Mouse (Mus musculus) hindbrain, embryonic 11.5 days (tissue): Measurements from ENCODE around the gene Sbno2. TPM values are rescaled to one million over a fixed set of nuclear protein-coding genes. Genes with fewer than 3 reads are reported as not detected.
A peak's percentile ranks its signal among the peaks of the same experiment; 100 is the strongest.

ENCODE experiments used
- ATAC-seq: fragments of 200-750 bp; cut with Nextera tagmentation; 2 replicates; pipeline ENCODE4 v1.8.0; 2017; ENCODE audit warnings: mild to moderate bottlenecking, moderate TSS enrichment, moderate library complexity; ENCODE audit not compliant: low FRiP score
- DNase-seq: peaks from one replicate; pipeline ENCODE4 v3.0.0-alpha.2; 2015; ENCODE audit warnings: low spot score
- H3K27ac ChIP-seq: fragments of 300-500 bp; sonication (generic); 2 replicates; pipeline ENCODE4 v1.5.1; 2014; ENCODE audit warnings: mild to moderate bottlenecking, low read depth, low read length
- H3K27me3 ChIP-seq: fragments of 300-500 bp; sonication (generic); 2 replicates; pipeline ENCODE4 v1.6.1; 2014; ENCODE audit warnings: mild to moderate bottlenecking, low read length, moderate library complexity, mixed read lengths; ENCODE audit not compliant: control insufficient read depth, insufficient read depth
- H3K36me3 ChIP-seq: fragments of 300-500 bp; sonication (generic); 2 replicates; pipeline ENCODE4 v1.6.1; 2014; ENCODE audit warnings: mild to moderate bottlenecking, low read length, moderate library complexity, mixed read lengths; ENCODE audit not compliant: control insufficient read depth, insufficient read depth
- H3K4me1 ChIP-seq: fragments of 300-500 bp; sonication (generic); replicated peaks from 2 replicates; pipeline ENCODE4 v1.6.1; 2014; ENCODE audit warnings: low read length, mixed read lengths; ENCODE audit not compliant: control insufficient read depth, insufficient read depth
- H3K4me2 ChIP-seq: fragments of 300-500 bp; sonication (generic); replicated peaks from 2 replicates; pipeline ENCODE4 v1.6.1; 2014; ENCODE audit warnings: mild to moderate bottlenecking, low read depth, low read length
- H3K4me3 ChIP-seq: fragments of 300-500 bp; sonication (generic); 2 replicates; pipeline ENCODE4 v1.5.1; 2014; ENCODE audit warnings: low read depth, low read length
- H3K9ac ChIP-seq: fragments of 300-500 bp; sonication (generic); 2 replicates; pipeline ENCODE4 v1.6.1; 2014; ENCODE audit warnings: low read depth, low read length
- H3K9me3 ChIP-seq: fragments of 300-500 bp; sonication (generic); 2 replicates; pipeline ENCODE4 v1.6.1; 2016; ENCODE audit warnings: low read length; ENCODE audit not compliant: control insufficient read depth
- WGBS: fragments of 180-500 bp; shearing (Covaris S2); extraction: QIAGEN DNeasy Blood & Tissue Kit; methylation state at CpG from one replicate; pipeline ENCODE4 v1.1.7; 2014; 5-methylcytosine and 5-hydroxymethylcytosine counted together
- polyA plus RNA-seq: library from polyadenylated mRNA; unstranded; fragments of >200 nt; fragmentation: Nextera tagmentation; extraction: Ambion mirVana; gene quantifications from 2 replicates; pipeline ENCODE4 v1.2.1, GENCODE M21; 2014

The Sbno2 gene
- polyA plus RNA-seq, 1 experiment from 2014 or later: 9.5 TPM

DNA sequence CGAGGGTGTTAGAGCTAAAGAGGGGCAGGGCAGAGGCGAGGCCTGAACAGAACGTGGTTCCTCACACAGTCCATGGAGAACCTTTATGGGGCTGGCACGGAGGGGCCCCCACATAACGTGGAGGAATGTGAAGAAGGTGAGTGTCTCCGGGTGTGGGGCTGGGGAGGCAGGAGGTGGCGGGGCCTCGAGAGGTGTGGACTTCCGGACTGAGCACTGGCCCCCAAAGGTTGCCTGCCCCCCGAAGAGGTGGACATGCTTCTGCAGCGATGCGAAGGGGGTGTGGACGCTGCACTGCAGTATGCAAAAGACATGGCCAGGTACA, 84.1 kb downstream of the Sbno2 start:
- H3K9ac ChIP-seq: no peak overlapping the region
- H3K9me3 ChIP-seq: no peaks in the 10 kb centered on the region
- no peak overlapping the region for H3K27ac ChIP-seq
- 94% methylated on average over 13 of the region's 13 CpGs for whole genome bisulfite sequencing
- no peak overlapping the region for H3K4me3 ChIP-seq
- H3K36me3 ChIP-seq: no peaks in the 10 kb centered on the region
- H3K4me2 ChIP-seq: no peak overlapping the region
- ATAC-seq (no peak), DNase-seq (no peak)
- H3K4me1 ChIP-seq: peaks cover 10% of the 10 kb centered on the region; the same call in 1 of the 2 replicates
- H3K27me3 ChIP-seq: peaks cover 10% of the 10 kb centered on the region

DNA sequence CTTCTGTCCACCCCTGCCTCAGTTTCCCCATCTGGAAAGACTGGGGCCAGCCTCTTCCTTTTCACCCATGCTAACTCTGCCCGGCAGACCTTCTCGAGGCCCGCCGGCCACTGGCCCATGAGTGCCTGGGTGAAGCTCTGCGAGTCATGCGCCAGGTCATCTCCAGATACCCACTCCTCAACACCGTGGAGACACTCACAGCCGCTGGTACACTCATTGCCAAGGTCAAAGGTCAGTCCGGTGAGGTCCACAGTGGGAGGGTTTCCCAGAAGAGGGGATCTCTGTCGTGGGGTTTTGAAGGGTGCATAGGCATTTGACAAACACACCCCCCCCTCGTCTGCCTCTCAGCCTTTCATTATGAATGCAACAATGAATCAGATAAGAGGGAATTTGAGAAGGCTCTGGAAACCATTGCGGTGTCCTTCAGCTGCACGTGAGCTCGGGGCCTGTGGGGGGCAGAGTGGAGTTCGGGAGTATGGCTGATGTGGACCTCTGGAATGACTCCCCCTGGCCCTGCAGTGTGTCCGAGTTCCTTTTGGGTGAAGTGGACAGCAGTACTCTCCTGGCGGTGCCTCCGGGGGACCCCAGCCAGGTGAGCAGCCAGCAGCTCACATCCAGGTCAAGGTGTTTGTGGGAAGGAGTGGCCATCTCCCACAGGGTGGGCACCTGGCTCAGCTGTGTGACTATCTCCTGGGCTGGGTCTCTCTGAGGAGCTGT, 84.6 kb downstream of the Sbno2 start:
- Histone ChIP-seq H3K9me3 (no peaks in the 10 kb centered on the region), H3K27ac (no peak overlapping the region), H3K4me1 (peaks cover 10% of the 10 kb centered on the region; the same call in 1 of the 2 replicates), H3K36me3 (no peaks in the 10 kb centered on the region), H3K27me3 (peaks cover 12% of the 10 kb centered on the region), H3K9ac (no peak overlapping the region), H3K4me3 (no peak overlapping the region), H3K4me2 (no peak overlapping the region)
- DNase-seq: no peak
- ATAC-seq: no peak
- WGBS: 86% methylated on average over 18 of the region's 18 CpGs

GRCm38 (mm10) chr10:80020191-80020590, 85.2 kb downstream of the Sbno2 start:
- H3K9me3 ChIP-seq: no peaks in the 10 kb centered on the region
- no peak overlapping the region for H3K9ac ChIP-seq
- WGBS: 24% methylated on average over 11 of the region's 11 CpGs
- H3K27ac ChIP-seq: no peak overlapping the region
- no peaks in the 10 kb centered on the region for H3K36me3 ChIP-seq
- H3K4me2 ChIP-seq: peak overlapping the region; percentile 33; the same call in 1 of the 2 replicates
- H3K4me1 ChIP-seq: peaks cover 10% of the 10 kb centered on the region; the same call in 1 of the 2 replicates
- peaks cover 17% of the 10 kb centered on the region for H3K27me3 ChIP-seq
- no peak for ATAC-seq
- no peak for DNase-seq
- H3K4me3 ChIP-seq: no peak overlapping the region

DNA sequence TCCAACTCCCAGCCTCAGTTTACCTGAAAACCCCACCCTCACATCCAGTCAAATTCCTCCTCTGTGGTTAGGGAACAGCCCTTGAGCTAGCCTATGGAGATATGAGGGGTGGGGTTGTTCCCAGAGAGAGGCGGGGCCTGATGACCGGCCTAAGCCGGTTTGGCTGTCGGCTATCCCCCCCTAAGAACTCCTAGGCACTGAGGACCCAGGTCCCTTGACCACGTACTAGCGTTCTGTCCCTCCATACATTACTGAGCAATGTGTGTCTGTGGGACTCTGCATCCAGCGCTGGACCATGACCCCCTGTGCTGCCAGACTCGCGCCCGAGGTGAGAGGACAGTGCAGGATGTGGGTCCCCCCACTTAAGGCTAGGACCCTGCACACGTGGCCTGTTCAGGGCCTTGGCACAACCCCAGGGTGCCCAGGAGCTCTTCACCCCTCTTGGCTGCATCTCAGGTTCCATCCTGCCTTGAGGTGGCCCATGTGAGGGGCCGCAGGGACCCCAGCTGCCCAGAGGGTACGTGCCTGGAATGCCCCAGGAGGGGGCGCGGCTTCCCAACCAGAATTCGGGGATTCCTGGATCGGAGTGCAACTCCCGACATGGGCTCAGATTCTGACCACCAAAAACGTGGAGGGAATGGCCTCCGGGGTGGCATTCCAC, 85.8 kb downstream of the Sbno2 start:
- 5% methylated on average over 20 of the region's 20 CpGs for WGBS
- H3K27ac ChIP-seq: no peak overlapping the region

GRCm38 (mm10) chr10:80018739-80019297, 86.6 kb downstream of the Sbno2 start:
- Histone ChIP-seq H3K4me2 (no peak overlapping the region), H3K4me3 (no peak overlapping the region), H3K36me3 (no peaks in the 10 kb centered on the region), H3K27me3 (peaks cover 30% of the 10 kb centered on the region), H3K27ac (no peak overlapping the region), H3K9me3 (no peaks in the 10 kb centered on the region), H3K9ac (no peak overlapping the region), H3K4me1 (peaks cover 10% of the 10 kb centered on the region; the same call in 1 of the 2 replicates)
- DNase-seq: no peak
- no peak for ATAC-seq
- WGBS: 5% methylated on average over 15 of the region's 15 CpGs

More for the DNA sequence above, 85.8 kb downstream of the Sbno2 start:
- Histone ChIP-seq H3K9me3 (no peaks in the 10 kb centered on the region), H3K27me3 (peaks cover 23% of the 10 kb centered on the region), H3K4me1 (peaks cover 10% of the 10 kb centered on the region; the same call in 1 of the 2 replicates), H3K4me3 (peak overlapping the region; percentile 19), H3K4me2 (peak overlapping the region; percentile 33), H3K9ac (peak overlapping the region; percentile 52; the same call in 1 of the 2 replicates), H3K36me3 (no peaks in the 10 kb centered on the region)
- DNase-seq: peak; percentile 51
- ATAC-seq: peak; percentile 47; the same call in 1 of the 2 replicates

DNA sequence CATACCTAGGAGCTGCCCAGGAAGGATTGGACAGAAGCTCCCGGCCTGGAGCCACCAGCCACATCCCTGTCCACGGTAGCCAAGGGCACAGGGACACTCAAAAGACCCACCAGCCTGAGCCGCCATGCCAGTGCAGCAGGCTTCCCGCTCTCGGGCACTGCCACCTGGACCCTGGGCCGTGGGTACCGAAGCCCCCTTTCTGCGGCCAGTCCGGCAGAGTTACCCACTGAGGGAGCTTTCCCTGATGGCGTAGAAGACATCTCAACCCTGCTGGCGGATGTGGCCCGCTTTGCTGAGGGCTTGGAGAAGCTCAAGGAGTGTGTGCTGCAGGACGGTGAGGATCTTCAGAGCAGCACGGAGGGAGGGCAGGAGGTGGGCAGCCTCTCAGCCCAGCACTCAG, 87.6 kb downstream of the Sbno2 start:
- H3K4me3 ChIP-seq: no peak overlapping the region
- ATAC-seq (no peak), DNase-seq (no peak)
- H3K4me1 ChIP-seq: peaks cover 10% of the 10 kb centered on the region; the same call in 1 of the 2 replicates
- H3K27ac ChIP-seq: no peak overlapping the region
- H3K9me3 ChIP-seq: no peaks in the 10 kb centered on the region
- WGBS: 82% methylated on average over 14 of the region's 14 CpGs
- H3K27me3 ChIP-seq: peaks cover 41% of the 10 kb centered on the region
- no peaks in the 10 kb centered on the region for H3K36me3 ChIP-seq
- no peak overlapping the region for H3K4me2 ChIP-seq
- H3K9ac ChIP-seq: no peak overlapping the region

- Histone ChIP-seq H3K4me3 (no peak overlapping the region), H3K27me3 (peaks cover 43% of the 10 kb centered on the region), H3K4me1 (peaks cover 10% of the 10 kb centered on the region; the same call in 1 of the 2 replicates), H3K27ac (no peak overlapping the region), H3K4me2 (no peak overlapping the region), H3K9me3 (no peaks in the 10 kb centered on the region), H3K9ac (no peak overlapping the region), H3K36me3 (no peaks in the 10 kb centered on the region)
- DNase-seq (no peak), ATAC-seq (no peak)
- WGBS: 76% methylated on average over 3 of the region's 3 CpGs
These were observed 88.0 kb downstream of the Sbno2 start for GRCm38 (mm10) chr10:80017361-80017760.

- Histone ChIP-seq H3K27ac (no peak overlapping the region), H3K4me3 (no peak overlapping the region)
These were observed 88.4 kb downstream of the Sbno2 start for GRCm38 (mm10) chr10:80016931-80017330.

More at GRCm38 (mm10) chr10:80016931-80017330, 88.4 kb downstream of the Sbno2 start:
- 87% methylated on average over 10 of the region's 10 CpGs for WGBS
- DNase-seq: no peak
- ATAC-seq: no peak
- H3K36me3 ChIP-seq: no peaks in the 10 kb centered on the region
- no peak overlapping the region for H3K4me2 ChIP-seq
- H3K27me3 ChIP-seq: peaks cover 47% of the 10 kb centered on the region
- peaks cover 10% of the 10 kb centered on the region; the same call in 1 of the 2 replicates for H3K4me1 ChIP-seq
- no peaks in the 10 kb centered on the region for H3K9me3 ChIP-seq
- H3K9ac ChIP-seq: no peak overlapping the region
